Mouse (Mus musculus) hindbrain, embryonic 11.5 days (tissue): ENCODE data around the gene Glp1r. TPM values are rescaled to one million over a fixed set of nuclear protein-coding genes. Genes with fewer than 3 reads are reported as not detected.

Source experiments
- ATAC-seq: fragments of 200-750 bp; cut with Nextera tagmentation; 2 replicates; pipeline ENCODE4 v1.8.0; 2017; ENCODE audit warnings: mild to moderate bottlenecking, moderate TSS enrichment, moderate library complexity; ENCODE audit not compliant: low FRiP score
- DNase-seq: peaks from one replicate; pipeline ENCODE4 v3.0.0-alpha.2; 2015; ENCODE audit warnings: low spot score
- H3K27ac ChIP-seq: fragments of 300-500 bp; sonication (generic); 2 replicates; pipeline ENCODE4 v1.5.1; 2014; ENCODE audit warnings: mild to moderate bottlenecking, low read depth, low read length
- H3K27me3 ChIP-seq: fragments of 300-500 bp; sonication (generic); 2 replicates; pipeline ENCODE4 v1.6.1; 2014; ENCODE audit warnings: mild to moderate bottlenecking, low read length, moderate library complexity, mixed read lengths; ENCODE audit not compliant: control insufficient read depth, insufficient read depth
- H3K36me3 ChIP-seq: fragments of 300-500 bp; sonication (generic); 2 replicates; pipeline ENCODE4 v1.6.1; 2014; ENCODE audit warnings: mild to moderate bottlenecking, low read length, moderate library complexity, mixed read lengths; ENCODE audit not compliant: control insufficient read depth, insufficient read depth
- H3K4me1 ChIP-seq: fragments of 300-500 bp; sonication (generic); replicated peaks from 2 replicates; pipeline ENCODE4 v1.6.1; 2014; ENCODE audit warnings: low read length, mixed read lengths; ENCODE audit not compliant: control insufficient read depth, insufficient read depth
- H3K4me2 ChIP-seq: fragments of 300-500 bp; sonication (generic); replicated peaks from 2 replicates; pipeline ENCODE4 v1.6.1; 2014; ENCODE audit warnings: mild to moderate bottlenecking, low read depth, low read length
- H3K4me3 ChIP-seq: fragments of 300-500 bp; sonication (generic); 2 replicates; pipeline ENCODE4 v1.5.1; 2014; ENCODE audit warnings: low read depth, low read length
- H3K9ac ChIP-seq: fragments of 300-500 bp; sonication (generic); 2 replicates; pipeline ENCODE4 v1.6.1; 2014; ENCODE audit warnings: low read depth, low read length
- H3K9me3 ChIP-seq: fragments of 300-500 bp; sonication (generic); 2 replicates; pipeline ENCODE4 v1.6.1; 2016; ENCODE audit warnings: low read length; ENCODE audit not compliant: control insufficient read depth
- WGBS: fragments of 180-500 bp; shearing (Covaris S2); extraction: QIAGEN DNeasy Blood & Tissue Kit; methylation state at CpG from one replicate; pipeline ENCODE4 v1.1.7; 2014; 5-methylcytosine and 5-hydroxymethylcytosine counted together
- polyA plus RNA-seq: library from polyadenylated mRNA; unstranded; fragments of >200 nt; fragmentation: Nextera tagmentation; extraction: Ambion mirVana; gene quantifications from 2 replicates; pipeline ENCODE4 v1.2.1, GENCODE M21; 2014

Gene Glp1r
- polyA plus RNA-seq, 1 experiment from 2014 or later: 0.23 TPM

- no peak overlapping the region for H3K4me2 ChIP-seq
- ATAC-seq (no peak), DNase-seq (no peak)
- H3K9me3 ChIP-seq: no peaks in the 10 kb centered on the region
- H3K4me3 ChIP-seq: no peak overlapping the region
- WGBS: 78% methylated on average over 7 of the region's 7 CpGs
- no peak overlapping the region for H3K27ac ChIP-seq
- H3K4me1 ChIP-seq: no peaks in the 10 kb centered on the region
- no peaks in the 10 kb centered on the region for H3K27me3 ChIP-seq
- no peaks in the 10 kb centered on the region for H3K36me3 ChIP-seq
- no peak overlapping the region for H3K9ac ChIP-seq
Measured at GRCm38 (mm10) chr17:30930827-30931226, 29.2 kb downstream of the Glp1r start.

GRCm38 (mm10) chr17:30932836-30933235, 31.2 kb downstream of the Glp1r start:
- DNase-seq (no peak), ATAC-seq (no peak)
- H3K36me3 ChIP-seq: no peaks in the 10 kb centered on the region
- H3K9ac ChIP-seq: no peak overlapping the region
- H3K27ac ChIP-seq: no peak overlapping the region
- no peaks in the 10 kb centered on the region for H3K4me1 ChIP-seq
- H3K9me3 ChIP-seq: no peaks in the 10 kb centered on the region
- no peak overlapping the region for H3K4me2 ChIP-seq
- H3K27me3 ChIP-seq: no peaks in the 10 kb centered on the region
- H3K4me3 ChIP-seq: no peak overlapping the region
- 83% methylated on average over 5 of the region's 5 CpGs for WGBS

GRCm38 (mm10) chr17:30935301-30935700, 33.7 kb downstream of the Glp1r start:
- DNase-seq (no peak), ATAC-seq (no peak)
- no peak overlapping the region for H3K4me2 ChIP-seq
- H3K27me3 ChIP-seq: no peaks in the 10 kb centered on the region
- 53% methylated on average over 5 of the region's 5 CpGs for WGBS
- no peaks in the 10 kb centered on the region for H3K9me3 ChIP-seq
- no peak overlapping the region for H3K27ac ChIP-seq
- H3K9ac ChIP-seq: no peak overlapping the region
- no peaks in the 10 kb centered on the region for H3K36me3 ChIP-seq
- no peaks in the 10 kb centered on the region for H3K4me1 ChIP-seq
- H3K4me3 ChIP-seq: no peak overlapping the region

GRCm38 (mm10) chr17:30938554-30938953, 36.9 kb downstream of the Glp1r start:
- no peak overlapping the region for H3K4me3 ChIP-seq
- no peak overlapping the region for H3K27ac ChIP-seq
- no peaks in the 10 kb centered on the region for H3K36me3 ChIP-seq
- H3K27me3 ChIP-seq: no peaks in the 10 kb centered on the region
- no peaks in the 10 kb centered on the region for H3K4me1 ChIP-seq
- ATAC-seq: no peak
- peak; percentile 49 for DNase-seq
- H3K4me2 ChIP-seq: no peak overlapping the region
- no peaks in the 10 kb centered on the region for H3K9me3 ChIP-seq
- H3K9ac ChIP-seq: no peak overlapping the region
- WGBS: 60% methylated on average over 9 of the region's 9 CpGs

GRCm38 (mm10) chr17:30948382-30948781, 46.8 kb downstream of the Glp1r start:
- no peak overlapping the region for H3K9ac ChIP-seq
- no peaks in the 10 kb centered on the region for H3K4me1 ChIP-seq
- ATAC-seq (no peak), DNase-seq (no peak)
- WGBS: 76% methylated on average over 1 of the region's 1 CpGs
- no peak overlapping the region for H3K4me2 ChIP-seq
- H3K36me3 ChIP-seq: no peaks in the 10 kb centered on the region
- H3K4me3 ChIP-seq: no peak overlapping the region
- H3K27ac ChIP-seq: no peak overlapping the region
- H3K27me3 ChIP-seq: no peaks in the 10 kb centered on the region
- H3K9me3 ChIP-seq: no peaks in the 10 kb centered on the region

GRCm38 (mm10) chr17:30950780-30951179, 49.2 kb downstream of the Glp1r start:
- 11% methylated on average over 7 of the region's 7 CpGs for WGBS
- Histone ChIP-seq H3K4me2 (no peak overlapping the region), H3K27ac (no peak overlapping the region), H3K36me3 (no peaks in the 10 kb centered on the region), H3K9ac (no peak overlapping the region), H3K9me3 (no peaks in the 10 kb centered on the region), H3K4me1 (no peaks in the 10 kb centered on the region), H3K27me3 (no peaks in the 10 kb centered on the region), H3K4me3 (no peak overlapping the region)
- ATAC-seq (no peak), DNase-seq (peak; percentile 86)

- no peak for ATAC-seq
- no peak for DNase-seq
- no peak overlapping the region for H3K4me2 ChIP-seq
- no peak overlapping the region for H3K9ac ChIP-seq
- no peak overlapping the region for H3K27ac ChIP-seq
- no peaks in the 10 kb centered on the region for H3K4me1 ChIP-seq
- no peaks in the 10 kb centered on the region for H3K36me3 ChIP-seq
- no peaks in the 10 kb centered on the region for H3K9me3 ChIP-seq
- WGBS: 70% methylated on average over 8 of the region's 8 CpGs
- H3K27me3 ChIP-seq: no peaks in the 10 kb centered on the region
- no peak overlapping the region for H3K4me3 ChIP-seq
Measured at GRCm38 (mm10) chr17:30951600-30951999, 50.0 kb downstream of the Glp1r start.

GRCm38 (mm10) chr17:30954340-30954739, 52.7 kb downstream of the Glp1r start, which contains the start of gene Umodl1:
Gene Umodl1, plus strand, starts transcription at chr17:30954640.
- ATAC-seq (no peak), DNase-seq (no peak)
- Histone ChIP-seq H3K4me2 (no peak within 1 kb of the TSS), H3K9ac (no peak within 1 kb of the TSS), H3K27ac (no peak within 1 kb of the TSS), H3K27me3 (no peaks in the 10 kb centered on the region), H3K9me3 (no peaks in the 10 kb centered on the region), H3K36me3 (no peaks in the 10 kb centered on the region), H3K4me1 (no peaks in the 10 kb centered on the region), H3K4me3 (no peak within 1 kb of the TSS)
- 45% methylated on average over 10 of the region's 10 CpGs for WGBS

- DNase-seq: no peak
- no peak for ATAC-seq
- Histone ChIP-seq H3K27me3 (no peaks in the 10 kb centered on the region), H3K27ac (no peak overlapping the region), H3K9me3 (no peaks in the 10 kb centered on the region), H3K36me3 (no peaks in the 10 kb centered on the region), H3K4me2 (no peak overlapping the region), H3K4me1 (0 out of 2 replicates have a peak, but pooled peaks cover 2% of the 10 kb centered on the region), H3K4me3 (no peak overlapping the region), H3K9ac (no peak overlapping the region)
- 79% methylated on average over 7 of the region's 7 CpGs for WGBS
Measured at GRCm38 (mm10) chr17:30961936-30962592, 60.4 kb downstream of the Glp1r start.
